Mouse (Mus musculus) stomach, embryonic 16.5 days (tissue): Measurements from ENCODE around the gene Dnmt3a. TPM values are rescaled to one million over a fixed set of nuclear protein-coding genes. Genes with fewer than 3 reads are reported as not detected.

Experiments used
- ATAC-seq: fragments of 200-750 bp; cut with Nextera tagmentation; 2 replicates; pipeline ENCODE4 v1.8.0; 2017; ENCODE audit warnings: moderate number of reproducible peaks, moderate TSS enrichment; ENCODE audit not compliant: insufficient read depth, low FRiP score
- H3K27ac ChIP-seq: fragments of 300-500 bp; sonication (generic); 2 replicates; pipeline ENCODE4 v1.5.1; 2014; ENCODE audit warnings: low read length
- H3K27me3 ChIP-seq: fragments of 300-500 bp; sonication (generic); 2 replicates; pipeline ENCODE4 v1.6.1; 2014; ENCODE audit warnings: low read length, control low read depth, mixed read lengths; ENCODE audit not compliant: control insufficient read depth, insufficient read depth
- H3K36me3 ChIP-seq: fragments of 300-500 bp; sonication (generic); 2 replicates; pipeline ENCODE4 v1.6.1; 2014; ENCODE audit warnings: low read length; ENCODE audit not compliant: control insufficient read depth, insufficient read depth
- H3K4me1 ChIP-seq: fragments of 300-500 bp; sonication (generic); 2 replicates; pipeline ENCODE4 v1.6.1; 2014; ENCODE audit warnings: low read length, control low read depth, mixed read lengths; ENCODE audit not compliant: control insufficient read depth, insufficient read depth
- H3K4me2 ChIP-seq: fragments of 300-500 bp; sonication (generic); 2 replicates; pipeline ENCODE4 v1.6.1; 2014; ENCODE audit warnings: low read depth, low read length, mixed read lengths
- H3K4me3 ChIP-seq: fragments of 300-500 bp; sonication (generic); replicated peaks from 2 replicates; pipeline ENCODE4 v1.5.1; 2014; ENCODE audit warnings: mild to moderate bottlenecking, low read length
- H3K9ac ChIP-seq: fragments of 300-500 bp; sonication (generic); 2 replicates; pipeline ENCODE4 v1.6.1; 2014; ENCODE audit warnings: low read length
- H3K9me3 ChIP-seq: fragments of 300-500 bp; sonication (generic); replicated peaks from 2 replicates; pipeline ENCODE4 v1.6.1; 2016; ENCODE audit warnings: low read length, control low read depth; ENCODE audit not compliant: control insufficient read depth
- WGBS: fragments of 180-500 bp; shearing (Covaris S2); extraction: QIAGEN DNeasy Blood & Tissue Kit; methylation state at CpG from one replicate; pipeline ENCODE4 v1.1.7; 2014; 5-methylcytosine and 5-hydroxymethylcytosine counted together
- polyA plus RNA-seq: library from polyadenylated mRNA; unstranded; fragments of >200 nt; fragmentation: Nextera tagmentation; extraction: Ambion mirVana; gene quantifications from 2 replicates; pipeline ENCODE4 v1.2.1, GENCODE M21; 2015

The Dnmt3a gene
- polyA plus RNA-seq, 1 experiment from 2014 or later: 60.4 TPM

DNA sequence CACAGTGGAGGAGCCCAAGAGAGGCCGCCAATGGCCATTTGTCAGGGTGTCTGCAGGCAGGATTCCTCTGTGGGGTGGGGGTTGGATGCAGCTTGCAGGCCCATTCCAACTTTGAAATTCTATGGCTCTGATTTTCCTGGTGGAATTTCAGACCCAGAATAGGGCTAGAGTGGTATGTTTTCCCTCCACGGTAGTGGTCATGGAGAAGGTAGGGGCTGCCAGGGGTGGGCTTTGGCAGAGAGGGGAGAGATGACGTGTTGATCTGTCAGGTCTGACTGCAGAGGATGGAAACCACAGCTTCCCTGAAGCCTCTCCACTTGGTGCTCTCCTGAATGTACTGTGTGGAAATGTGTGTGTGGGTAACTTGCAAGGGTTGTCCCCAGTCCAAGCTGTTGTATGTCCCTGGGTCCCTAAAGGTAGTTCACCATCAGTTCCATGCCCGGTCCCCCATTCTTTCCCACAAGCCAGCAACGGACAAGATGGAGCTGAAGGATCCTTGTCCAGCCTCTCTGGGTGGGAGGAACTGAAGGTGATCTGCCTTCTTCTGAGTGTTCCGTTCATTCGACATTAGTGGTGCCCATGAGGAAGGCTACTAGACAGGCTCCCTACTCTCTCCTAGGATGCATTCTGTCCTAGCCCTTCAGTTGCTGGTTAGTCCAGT, 3.8 kb downstream of the Dnmt3a start:
- peak overlapping the region; percentile 75 for H3K4me2 ChIP-seq
- no peak for ATAC-seq
- peak overlapping the region; percentile 13 for H3K4me3 ChIP-seq
- WGBS: 47% methylated on average over 7 of the region's 7 CpGs
- no peaks in the 10 kb centered on the region for H3K9me3 ChIP-seq
- H3K4me1 ChIP-seq: peaks cover 52% of the 10 kb centered on the region
- no peaks in the 10 kb centered on the region for H3K36me3 ChIP-seq
- peak overlapping the region; percentile 72 for H3K27ac ChIP-seq
- H3K9ac ChIP-seq: peak overlapping the region; percentile 39; the same call in 1 of the 2 replicates
- no peaks in the 10 kb centered on the region for H3K27me3 ChIP-seq

DNA sequence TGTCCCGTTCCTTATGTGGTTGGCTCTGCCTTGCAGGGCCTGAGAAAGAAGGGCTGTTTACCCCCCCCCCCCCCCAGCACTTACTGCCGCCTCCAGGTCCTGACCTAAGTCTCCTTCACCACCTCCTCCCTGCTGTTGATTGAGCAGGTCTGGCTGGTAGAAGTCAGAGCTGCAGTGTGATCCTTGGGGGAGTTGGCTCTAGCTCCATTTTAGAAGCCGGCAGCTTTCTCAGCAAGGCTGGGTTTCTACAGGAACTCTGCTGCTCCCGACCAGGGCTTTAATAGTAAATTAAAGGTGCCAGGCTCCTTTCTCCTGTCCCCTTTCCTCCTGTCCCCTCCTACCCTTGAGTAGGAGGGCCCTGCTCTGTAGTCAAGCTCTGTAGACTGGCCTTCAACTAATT, 4.6 kb downstream of the Dnmt3a start:
- H3K27ac ChIP-seq: peak overlapping the region; percentile 72
- H3K4me2 ChIP-seq: peak overlapping the region; percentile 33
- H3K4me3 ChIP-seq: peak overlapping the region; percentile 17
- peaks cover 60% of the 10 kb centered on the region for H3K4me1 ChIP-seq
- H3K36me3 ChIP-seq: no peaks in the 10 kb centered on the region
- peak overlapping the region; percentile 44; the same call in 1 of the 2 replicates for H3K9ac ChIP-seq
- ATAC-seq: no peak
- no peaks in the 10 kb centered on the region for H3K27me3 ChIP-seq
- WGBS: 13% methylated on average over 4 of the region's 4 CpGs
- H3K9me3 ChIP-seq: no peaks in the 10 kb centered on the region

DNA sequence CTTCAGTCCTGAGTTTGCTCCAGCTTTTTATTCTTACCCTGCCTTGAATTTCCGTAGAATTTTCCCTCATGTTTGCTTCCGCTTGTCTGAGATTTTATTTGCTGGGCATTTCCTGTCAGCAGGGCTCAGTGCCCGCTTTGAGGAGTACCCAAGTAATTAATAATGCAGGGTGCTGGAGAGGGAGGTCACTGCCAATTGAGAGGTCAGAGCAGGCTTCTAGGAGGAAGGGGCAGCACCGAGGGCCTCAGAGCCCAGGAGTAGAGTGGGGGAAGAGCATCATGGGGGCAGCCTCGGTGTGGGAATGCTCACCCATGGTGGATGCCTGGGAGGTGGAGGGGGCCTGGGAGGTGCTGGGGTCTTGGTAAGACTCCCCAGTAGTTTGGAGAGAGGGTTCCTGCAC, 5.8 kb downstream of the Dnmt3a start:
- 19% methylated on average over 5 of the region's 5 CpGs for WGBS
- Histone ChIP-seq H3K4me1 (peaks cover 64% of the 10 kb centered on the region), H3K9ac (no peak overlapping the region; the same call in 1 of the 2 replicates), H3K36me3 (no peaks in the 10 kb centered on the region), H3K9me3 (no peaks in the 10 kb centered on the region), H3K27me3 (no peaks in the 10 kb centered on the region), H3K27ac (peak overlapping the region; percentile 70), H3K4me3 (no peak overlapping the region), H3K4me2 (peak overlapping the region; percentile 33; the same call in 1 of the 2 replicates)
- no peak for ATAC-seq

DNA sequence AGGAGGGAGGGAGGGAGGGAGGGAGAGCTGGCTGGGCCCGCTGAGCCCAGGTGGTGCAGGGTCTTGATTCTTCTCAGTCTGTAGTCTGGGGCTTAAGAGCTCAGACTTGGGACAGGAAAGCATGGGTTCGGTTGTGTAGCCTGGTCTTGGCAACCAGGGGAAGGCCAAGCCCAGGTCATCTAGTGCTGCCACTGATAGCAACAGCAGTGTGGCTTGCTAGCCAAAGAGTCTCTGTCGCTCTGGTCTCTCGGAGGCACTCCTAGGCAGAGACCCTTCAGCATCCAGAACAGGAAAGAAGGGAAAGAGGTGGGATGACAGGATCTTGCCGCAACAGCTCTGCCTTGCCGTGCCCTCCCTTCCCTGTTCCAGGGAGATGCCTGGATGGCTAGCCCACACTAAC, 6.4 kb downstream of the Dnmt3a start:
- no peak overlapping the region for H3K4me2 ChIP-seq
- H3K4me1 ChIP-seq: peaks cover 69% of the 10 kb centered on the region
- H3K9ac ChIP-seq: no peak overlapping the region
- 53% methylated on average over 6 of the region's 6 CpGs for WGBS
- H3K27ac ChIP-seq: 0 out of 2 replicates have a peak overlapping the region, but pooled peaks have one; percentile 2
- no peaks in the 10 kb centered on the region for H3K9me3 ChIP-seq
- H3K27me3 ChIP-seq: no peaks in the 10 kb centered on the region
- H3K4me3 ChIP-seq: no peak overlapping the region
- no peak for ATAC-seq
- H3K36me3 ChIP-seq: no peaks in the 10 kb centered on the region

DNA sequence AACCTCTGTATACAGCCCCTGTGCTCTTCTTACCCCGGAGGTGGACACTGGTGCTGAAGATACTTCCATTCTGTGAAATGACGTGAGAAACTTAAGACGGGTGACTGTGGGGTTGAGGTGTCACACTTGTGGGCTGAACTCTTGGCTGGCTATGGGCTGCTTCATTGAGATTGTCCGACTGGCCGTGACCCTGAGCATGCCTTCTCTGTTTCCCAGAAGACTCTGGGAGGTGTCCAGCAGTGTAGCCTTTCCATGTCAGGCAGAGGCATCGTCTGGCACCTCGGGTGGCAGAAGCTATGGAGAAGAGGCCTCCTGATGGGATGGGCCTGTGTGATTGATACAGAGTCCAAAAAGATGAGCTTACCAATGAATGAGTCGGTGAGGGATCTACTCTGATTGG, 7.3 kb downstream of the Dnmt3a start:
- ATAC-seq: no peak
- Histone ChIP-seq H3K4me3 (no peak overlapping the region), H3K9ac (no peak overlapping the region), H3K27me3 (no peaks in the 10 kb centered on the region), H3K4me2 (no peak overlapping the region), H3K27ac (no peak overlapping the region), H3K4me1 (peaks cover 74% of the 10 kb centered on the region), H3K9me3 (no peaks in the 10 kb centered on the region), H3K36me3 (no peaks in the 10 kb centered on the region)
- 82% methylated on average over 8 of the region's 8 CpGs for WGBS

DNA sequence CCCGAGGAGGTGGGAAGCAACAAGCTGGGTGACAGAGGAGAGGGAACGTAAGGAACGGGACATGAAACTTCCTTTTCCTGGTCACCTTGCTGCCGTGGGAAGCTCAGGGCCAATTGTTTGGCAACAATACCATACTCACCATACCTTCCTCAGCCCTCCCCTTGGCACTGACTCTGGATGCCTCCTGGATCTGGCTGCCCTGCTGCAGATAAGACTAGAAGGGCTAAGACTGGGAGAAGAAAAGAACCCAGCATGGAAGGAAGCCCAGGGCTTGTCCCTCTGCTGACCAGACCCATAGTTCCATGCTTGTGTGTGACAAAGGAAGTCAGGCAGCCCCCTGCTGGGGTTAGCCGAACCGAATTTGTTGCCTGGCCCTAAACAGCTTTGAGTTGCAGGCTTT, 9.6 kb downstream of the Dnmt3a start:
- no peak overlapping the region for H3K9ac ChIP-seq
- peaks cover 73% of the 10 kb centered on the region for H3K4me1 ChIP-seq
- H3K4me3 ChIP-seq: no peak overlapping the region
- no peak for ATAC-seq
- no peaks in the 10 kb centered on the region for H3K9me3 ChIP-seq
- no peaks in the 10 kb centered on the region for H3K36me3 ChIP-seq
- H3K4me2 ChIP-seq: no peak overlapping the region
- H3K27me3 ChIP-seq: no peaks in the 10 kb centered on the region
- 40% methylated on average over 6 of the region's 6 CpGs for WGBS
- H3K27ac ChIP-seq: no peak overlapping the region

DNA sequence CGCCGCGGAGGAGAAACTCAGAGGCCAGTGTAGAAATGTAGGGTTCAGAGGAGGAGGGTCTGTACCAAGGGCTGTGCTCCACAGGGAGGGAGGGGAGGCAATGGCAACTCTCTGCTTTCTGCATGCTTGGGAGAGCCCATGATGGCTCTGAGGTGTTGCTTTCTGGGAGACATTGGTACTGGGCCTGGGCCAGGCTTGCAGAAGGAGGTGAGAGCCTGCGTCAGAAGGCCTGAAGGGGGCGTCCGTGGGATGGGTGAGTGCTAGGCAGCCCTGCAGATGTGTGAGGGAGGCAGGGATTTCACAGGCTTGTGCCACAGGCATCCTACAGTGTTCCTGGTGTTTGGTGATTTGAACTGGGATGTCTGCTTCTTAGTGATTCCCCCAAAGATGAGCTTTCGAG, 11.2 kb downstream of the Dnmt3a start:
- Histone ChIP-seq H3K9me3 (no peaks in the 10 kb centered on the region), H3K27me3 (no peaks in the 10 kb centered on the region), H3K4me1 (peaks cover 63% of the 10 kb centered on the region), H3K4me2 (no peak overlapping the region), H3K27ac (no peak overlapping the region), H3K36me3 (no peaks in the 10 kb centered on the region), H3K4me3 (no peak overlapping the region), H3K9ac (no peak overlapping the region)
- ATAC-seq: no peak; the same call in 1 of the 2 replicates
- WGBS: 59% methylated on average over 7 of the region's 7 CpGs

DNA sequence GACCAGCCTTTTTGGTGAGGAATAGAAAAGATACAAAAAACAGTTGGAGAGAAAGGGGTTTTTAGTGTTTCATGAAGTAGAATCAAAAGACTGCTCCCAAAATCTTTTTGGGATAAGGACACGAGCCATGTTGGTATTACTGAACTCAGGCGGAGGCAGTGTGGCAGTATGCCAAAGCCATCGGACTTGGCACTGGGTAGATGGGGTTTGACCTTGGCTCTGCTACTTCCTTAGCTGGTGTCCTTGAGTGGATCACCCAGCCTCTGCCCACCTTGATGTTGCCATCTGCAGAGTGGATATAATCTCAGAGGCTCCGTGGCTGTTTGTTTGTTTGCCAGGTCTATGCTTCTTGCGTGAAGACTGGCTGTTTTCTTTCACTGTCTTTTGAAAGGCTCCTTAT, 11.8 kb downstream of the Dnmt3a start:
- no peaks in the 10 kb centered on the region for H3K36me3 ChIP-seq
- H3K9ac ChIP-seq: no peak overlapping the region
- peaks cover 60% of the 10 kb centered on the region for H3K4me1 ChIP-seq
- H3K9me3 ChIP-seq: no peaks in the 10 kb centered on the region
- 59% methylated on average over 5 of the region's 5 CpGs for WGBS
- ATAC-seq: no peak
- H3K4me2 ChIP-seq: no peak overlapping the region
- H3K27ac ChIP-seq: no peak overlapping the region
- H3K4me3 ChIP-seq: no peak overlapping the region
- H3K27me3 ChIP-seq: no peaks in the 10 kb centered on the region

DNA sequence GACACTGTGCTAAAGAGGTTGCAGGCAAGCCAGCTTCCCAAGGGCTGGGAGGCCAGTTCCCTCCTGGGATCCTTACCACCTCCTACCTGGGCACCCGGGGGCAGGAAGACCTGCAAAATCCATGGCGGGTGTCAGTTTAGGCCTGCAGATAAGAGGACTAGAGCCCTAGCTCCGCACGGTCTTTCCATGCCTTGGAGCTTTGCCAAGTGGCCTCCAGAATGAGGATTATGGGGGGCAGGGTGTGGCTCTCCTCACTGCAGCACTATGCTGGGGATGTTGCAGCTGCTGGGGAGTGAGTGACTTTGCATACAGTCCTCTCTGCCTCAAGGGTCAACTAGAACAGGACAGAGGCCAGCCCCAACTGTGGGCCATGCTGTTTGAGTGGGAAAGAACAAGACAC, 14.1 kb downstream of the Dnmt3a start:
- ATAC-seq: no peak
- Histone ChIP-seq H3K4me2 (no peak overlapping the region), H3K27me3 (no peaks in the 10 kb centered on the region), H3K36me3 (no peaks in the 10 kb centered on the region), H3K4me3 (no peak overlapping the region), H3K9ac (no peak overlapping the region), H3K9me3 (no peaks in the 10 kb centered on the region), H3K4me1 (peaks cover 73% of the 10 kb centered on the region), H3K27ac (no peak overlapping the region)
- WGBS: 31% methylated on average over 4 of the region's 4 CpGs
